Mouse (Mus musculus): Measurements from ENCODE around the gene 4930503B20Rik.

4930503B20Rik gene

DNA sequence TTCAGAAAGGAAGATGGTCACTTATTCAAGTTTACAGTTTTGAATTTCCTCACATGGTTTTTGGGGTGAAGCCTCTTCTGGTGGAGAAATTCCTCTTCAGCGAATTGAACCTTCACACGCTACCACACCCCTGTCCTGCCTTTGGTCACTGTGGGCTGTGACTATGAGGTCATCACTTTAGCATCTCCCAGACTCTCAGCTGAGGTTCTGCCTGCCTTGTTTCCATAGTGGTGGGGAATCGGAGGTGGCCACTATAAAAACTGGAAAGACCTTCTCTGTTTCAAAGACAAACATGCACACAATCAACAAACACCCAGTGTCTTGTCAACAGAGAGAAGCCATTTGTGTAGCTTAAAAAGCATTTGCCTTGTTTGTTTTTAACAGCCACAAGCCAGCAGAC lies at the start of gene 4930503B20Rik:
Gene 4930503B20Rik, minus strand, starts transcription at position 101 of the 400 bp plus-strand sequence.
- no peak for DNase-seq

DNA sequence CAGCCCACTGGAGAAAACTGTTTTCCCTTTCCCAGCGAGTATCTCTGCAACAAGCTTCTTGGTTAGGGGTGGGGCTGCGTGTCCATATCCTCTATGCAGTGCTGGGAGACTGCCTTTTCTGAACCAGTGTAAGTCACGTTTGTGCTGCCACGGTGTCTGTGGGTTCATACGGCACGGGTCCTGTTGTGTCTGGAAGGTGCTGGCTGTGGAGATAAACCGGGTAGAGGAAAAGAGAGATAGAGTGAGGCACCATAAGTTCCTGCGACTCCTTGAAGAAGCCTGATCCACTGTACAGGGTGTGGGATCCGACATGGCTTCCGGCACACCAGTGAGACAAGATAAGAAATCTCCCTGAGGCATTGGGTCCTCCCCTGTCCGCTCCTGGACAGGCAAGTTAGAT lies 48.9 kb upstream of the 4930503B20Rik start:
- no peak for DNase-seq

DNA sequence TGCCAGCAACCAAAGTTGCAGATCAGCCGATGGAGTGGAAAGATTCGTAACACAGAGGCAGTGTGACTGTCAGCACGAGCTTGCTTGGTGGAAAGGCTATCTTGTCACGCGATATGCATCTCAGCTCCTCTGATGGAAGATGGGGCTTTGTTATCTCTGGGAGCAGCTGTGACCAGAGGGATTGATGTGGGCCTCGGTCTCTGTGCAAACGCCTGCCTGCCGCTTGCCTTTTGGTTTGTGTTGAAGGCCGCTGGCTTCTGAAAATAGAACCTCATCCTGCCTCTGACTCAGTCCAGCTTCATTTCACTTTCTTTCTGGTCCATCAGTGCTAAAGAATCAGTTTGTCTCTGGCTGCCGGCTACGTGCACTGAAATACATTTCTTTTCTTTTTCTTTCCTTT lies 47.9 kb upstream of the 4930503B20Rik start:
- no peak for DNase-seq

DNA sequence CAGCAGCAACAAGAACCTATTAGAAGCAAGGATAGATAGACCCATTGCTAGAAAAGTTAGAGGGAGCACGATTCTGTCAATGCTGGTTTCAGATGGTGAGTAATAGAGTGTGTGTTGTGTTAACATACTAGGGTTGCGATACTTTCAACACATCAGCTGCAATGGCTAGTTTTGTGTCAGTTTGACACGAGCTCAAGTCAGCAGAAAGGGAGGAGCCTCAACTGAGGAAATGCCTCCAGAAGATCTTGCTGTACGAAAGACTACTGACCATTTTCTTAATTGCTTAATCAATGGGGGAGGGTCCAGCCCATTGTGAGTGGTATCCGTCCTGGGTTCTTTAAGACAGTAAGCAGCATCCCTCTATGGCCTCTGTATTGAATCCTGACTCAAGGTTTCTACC lies 41.4 kb upstream of the 4930503B20Rik start:
- DNase-seq, result no peak

DNA sequence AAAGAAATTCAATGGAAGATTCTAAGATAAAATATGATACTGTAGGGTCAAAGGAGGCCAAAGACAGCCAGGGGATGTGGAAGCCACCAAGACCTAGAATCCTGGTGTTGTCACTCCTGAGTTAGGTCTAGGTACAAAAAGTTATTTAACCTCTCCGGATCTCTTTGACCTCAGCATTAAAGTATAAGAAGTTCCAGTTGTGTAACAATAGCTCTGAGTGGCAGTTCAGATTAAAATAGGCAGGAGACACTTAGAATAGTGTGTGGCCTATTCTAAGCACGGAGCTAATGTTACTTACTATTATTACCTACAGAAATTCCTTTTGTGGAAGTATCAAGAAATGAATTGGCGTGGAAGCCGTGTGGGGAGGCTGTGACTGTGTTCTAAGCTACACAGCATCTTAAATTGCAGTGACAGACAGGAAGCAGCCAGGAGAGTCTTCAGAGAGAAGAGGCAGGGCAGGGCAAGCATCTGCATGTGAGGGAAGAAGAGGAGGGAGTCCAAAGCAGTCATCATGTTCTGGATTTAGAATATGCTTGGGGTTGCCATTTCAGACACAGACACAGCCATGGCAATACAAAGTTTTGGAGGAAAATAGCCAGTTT lies 36.1 kb upstream of the 4930503B20Rik start:
- DNase-seq, result no peak

DNA sequence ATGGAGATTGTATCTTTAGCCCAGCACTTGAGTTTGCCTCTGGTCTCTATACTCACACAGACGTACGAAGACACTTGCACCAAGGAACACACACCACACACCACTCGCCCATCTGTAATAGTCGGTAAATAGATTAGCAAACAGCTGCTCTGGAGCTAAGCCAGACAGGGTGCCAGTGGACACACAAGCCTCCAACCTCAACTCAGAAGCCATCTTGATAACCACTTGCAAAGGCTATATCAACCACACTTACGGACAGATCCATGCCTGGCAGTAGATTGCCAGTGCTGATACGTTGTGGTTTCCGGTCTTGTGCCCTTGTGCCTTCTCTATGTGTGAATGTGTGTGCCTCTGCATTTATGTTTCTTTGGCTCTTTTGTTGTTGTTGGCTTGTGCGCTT lies 35.3 kb upstream of the 4930503B20Rik start:
- DNase-seq, result no peak

DNA sequence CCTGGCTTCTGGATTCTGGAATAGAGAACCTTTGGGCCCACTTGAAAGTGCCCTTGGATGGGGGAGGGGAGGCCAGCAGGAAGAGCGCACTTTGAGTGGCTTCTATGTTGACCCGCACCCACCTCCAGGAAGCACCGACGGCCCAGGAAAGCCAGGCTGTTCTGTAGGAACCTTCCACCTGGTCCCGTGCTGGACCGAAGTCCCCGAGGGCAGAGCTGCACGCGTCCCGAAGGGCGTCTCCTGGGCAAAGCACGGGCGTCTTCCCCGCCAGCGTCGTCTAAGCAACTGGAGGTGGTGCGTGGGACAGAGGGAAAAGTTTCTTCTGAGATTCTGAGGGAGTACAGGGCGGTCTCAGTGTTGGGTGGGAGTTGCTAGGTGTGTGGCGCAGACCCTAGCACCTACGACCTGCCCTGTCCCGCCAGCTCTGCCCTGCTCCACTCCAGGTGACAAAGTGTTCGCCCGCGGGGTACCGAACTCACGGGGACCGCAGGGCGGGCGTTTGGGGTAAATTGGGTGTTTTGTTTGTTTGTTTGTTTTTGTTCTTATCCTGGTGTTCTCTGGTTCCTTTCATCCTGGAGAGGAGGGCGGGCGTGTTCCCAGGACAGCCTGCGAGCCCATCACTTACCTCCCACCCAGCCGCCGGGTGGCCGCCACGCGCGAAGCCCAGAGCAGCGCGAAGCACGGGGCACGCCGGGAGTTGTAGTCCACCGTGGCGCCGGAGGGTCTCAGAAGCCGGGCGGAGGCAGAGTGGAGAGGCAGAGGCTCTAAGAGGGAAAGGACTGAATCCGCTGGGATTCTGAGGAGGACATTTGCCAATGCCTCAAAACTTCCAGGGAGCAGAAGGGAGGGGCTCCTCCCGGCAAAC lies 33.9 kb upstream of the 4930503B20Rik start, which contains the start of gene Samd13:
Gene Samd13, minus strand, starts transcription at position 782 of the 865 bp plus-strand sequence.
- DNase-seq, result peak; percentile 29

DNA sequence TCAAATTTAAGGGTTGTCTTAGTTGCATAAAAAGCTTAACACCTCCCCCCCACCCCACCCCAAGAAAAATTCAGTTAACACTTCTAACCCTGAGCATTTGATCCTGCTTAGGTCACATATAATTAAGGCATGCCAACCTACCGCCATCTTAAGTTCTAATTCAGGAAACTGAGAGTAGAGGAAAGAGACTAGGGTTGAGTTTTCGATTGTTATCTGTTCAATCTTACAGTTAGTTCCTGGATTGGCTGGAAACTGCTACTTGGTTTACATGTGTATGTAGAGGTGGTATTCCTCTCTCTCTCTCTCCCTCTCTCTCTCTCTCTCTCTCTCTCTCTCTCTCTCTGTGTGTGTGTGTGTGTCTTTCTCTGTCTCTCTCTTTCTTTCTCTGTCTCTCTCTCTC lies 32.0 kb upstream of the 4930503B20Rik start:
- no peak for DNase-seq

DNA sequence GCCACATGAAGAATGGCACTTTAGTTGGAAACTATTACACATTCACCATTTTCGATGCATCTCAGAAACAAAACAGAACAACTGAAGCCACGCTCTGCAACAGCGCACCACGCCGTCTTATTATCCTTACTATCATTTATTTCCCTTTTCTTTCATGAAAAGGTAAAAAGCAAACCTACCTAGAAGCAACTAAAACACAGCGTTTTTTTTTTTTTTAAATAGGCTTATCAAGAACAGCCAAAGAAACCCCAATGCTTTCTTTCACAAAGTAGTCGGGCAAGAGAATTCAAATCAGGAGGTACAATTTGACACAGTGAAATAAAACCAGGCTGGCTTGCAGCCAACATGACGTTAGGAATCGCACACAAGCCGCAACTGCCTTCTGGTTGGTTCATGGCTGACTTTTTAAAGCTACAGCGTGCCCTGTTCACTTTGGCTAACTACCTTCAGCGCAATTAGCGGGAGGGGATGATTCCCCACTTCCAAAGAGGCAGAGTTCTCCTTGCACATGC lies 31.1 kb upstream of the 4930503B20Rik start:
- DNase-seq, result peak; percentile 52

DNA sequence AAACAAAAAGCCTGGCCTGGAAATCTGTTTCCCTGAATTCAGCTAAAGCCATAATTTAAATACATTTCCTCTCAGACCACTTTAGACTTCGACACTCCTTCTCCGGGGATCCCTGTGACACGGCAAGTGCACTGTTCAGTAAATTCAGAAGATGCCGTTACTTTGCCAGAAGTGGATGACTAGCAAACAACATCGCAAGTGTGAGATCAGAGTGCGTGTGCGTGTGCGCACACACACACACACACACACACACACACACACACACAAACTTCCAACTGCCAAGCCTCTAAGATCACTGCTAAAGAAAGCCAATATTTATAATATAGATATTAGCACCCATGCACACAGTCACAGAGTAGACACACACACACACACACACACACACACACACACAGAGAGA lies 30.6 kb upstream of the 4930503B20Rik start:
- no peak for DNase-seq

DNA sequence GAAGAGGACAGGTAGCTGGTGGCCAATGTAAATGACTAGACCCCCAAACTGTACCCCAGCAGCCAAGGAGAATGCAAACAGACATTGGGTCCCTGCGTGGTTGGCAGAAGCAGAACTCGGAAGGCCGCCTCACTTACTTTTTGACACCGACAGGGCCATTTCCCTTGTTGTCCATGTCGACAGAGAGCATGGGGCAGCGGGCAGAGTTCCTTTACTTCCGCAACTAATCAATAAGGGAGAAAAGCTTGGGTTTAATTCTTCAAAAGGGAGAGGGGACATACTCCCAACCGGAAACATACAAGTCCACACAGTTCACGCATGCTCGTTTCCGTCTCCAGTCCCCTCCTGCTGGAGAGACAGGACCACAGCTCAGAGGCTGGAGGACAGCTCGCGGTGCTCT lies 29.5 kb upstream of the 4930503B20Rik start:
- DNase-seq, result no peak

DNA sequence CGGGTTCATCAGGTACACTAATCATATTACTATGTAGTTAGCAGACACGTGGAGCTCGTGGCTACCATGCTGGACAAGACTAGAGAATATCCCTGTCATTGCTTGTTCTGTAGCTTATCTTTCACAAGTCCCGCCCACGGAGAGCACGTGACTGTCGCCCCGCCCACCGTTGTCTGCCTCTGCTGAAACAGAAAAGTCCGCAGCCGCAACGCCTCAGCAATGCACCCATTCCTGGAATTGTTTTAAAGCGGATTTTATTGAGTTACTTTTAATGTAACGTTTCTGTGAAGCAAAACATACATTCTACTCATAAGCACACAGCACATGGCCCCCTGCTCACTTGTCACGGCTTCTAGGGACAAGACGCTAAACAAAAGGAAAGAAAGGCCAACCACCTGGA lies 28.5 kb upstream of the 4930503B20Rik start:
- DNase-seq, result no peak

DNA sequence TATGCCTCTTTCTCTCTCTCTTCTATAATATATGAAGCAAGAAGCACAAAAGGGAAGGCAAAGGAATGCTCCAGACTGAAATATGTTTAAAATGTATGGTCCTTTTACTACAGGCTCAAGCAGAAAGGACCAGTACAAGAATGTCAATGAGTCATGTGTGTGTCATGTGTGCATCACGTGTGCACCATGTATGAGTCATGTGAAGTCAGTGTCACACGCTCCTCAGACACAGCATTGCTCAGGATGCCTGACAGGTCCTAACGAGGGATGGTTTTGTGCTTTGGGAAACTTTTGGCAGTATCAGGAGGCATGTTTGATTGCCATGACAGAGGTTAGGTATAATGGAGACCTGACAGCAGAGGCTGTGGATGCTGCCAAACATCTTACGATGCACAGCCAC lies 25.1 kb upstream of the 4930503B20Rik start:
- no peak for DNase-seq

DNA sequence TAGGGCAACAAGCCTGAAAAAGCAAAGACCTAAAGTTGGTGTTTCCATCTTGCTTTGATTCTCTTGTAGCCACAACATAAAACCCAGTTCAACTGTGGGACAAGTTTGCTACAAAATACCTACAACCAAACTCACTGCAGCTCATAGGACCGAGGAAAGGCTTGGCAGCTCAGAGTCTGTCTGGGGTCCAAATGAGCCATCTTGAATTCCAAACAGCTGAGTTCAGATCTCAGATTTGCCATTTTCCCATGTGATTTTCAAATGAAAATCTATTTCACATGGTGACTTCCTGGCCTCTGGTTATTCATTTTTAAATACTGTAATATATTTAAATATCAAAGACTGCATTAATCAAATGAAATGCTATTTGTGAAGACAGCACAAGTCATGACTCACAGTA lies 24.0 kb upstream of the 4930503B20Rik start:
- DNase-seq, result no peak

DNA sequence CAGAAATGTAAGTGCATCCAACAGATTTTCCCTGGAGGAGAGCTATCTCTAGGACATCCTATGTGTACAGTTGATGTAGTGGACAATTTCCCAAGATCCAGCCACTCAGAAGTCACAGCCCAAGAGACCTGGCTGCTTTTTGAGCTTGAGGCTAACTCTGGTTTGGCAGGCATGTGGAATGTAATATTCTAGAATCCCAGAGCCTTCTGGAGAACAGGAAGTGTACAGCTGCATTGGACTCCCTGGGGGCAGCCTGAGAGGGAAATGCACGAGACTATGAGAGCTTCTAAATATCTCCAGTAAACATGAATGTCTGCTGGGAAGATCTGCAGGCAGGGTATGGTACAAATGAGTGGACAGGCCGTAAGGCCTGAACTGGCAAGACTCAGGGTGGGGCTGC lies 20.0 kb upstream of the 4930503B20Rik start:
- DNase-seq, result no peak

DNA sequence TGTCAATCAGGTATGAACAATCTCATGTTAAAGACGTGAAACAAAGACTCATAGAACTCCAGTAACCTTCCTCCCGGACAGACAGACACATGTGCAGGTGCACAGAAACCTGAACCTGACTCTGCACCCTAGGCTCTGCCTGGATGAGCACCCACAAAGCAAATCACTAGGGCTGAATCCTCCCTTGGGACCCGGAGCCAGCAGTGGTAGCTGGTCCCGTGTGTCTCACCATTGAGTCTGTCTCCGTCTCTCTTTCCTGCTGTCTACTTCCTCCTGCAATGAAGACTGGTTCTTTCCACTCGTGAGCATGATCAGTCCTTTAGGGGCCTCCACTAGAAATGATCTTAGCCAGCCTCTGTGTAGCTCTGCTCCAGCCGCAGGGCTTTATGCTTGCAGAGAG lies 10.8 kb upstream of the 4930503B20Rik start:
- DNase-seq, result no peak

DNA sequence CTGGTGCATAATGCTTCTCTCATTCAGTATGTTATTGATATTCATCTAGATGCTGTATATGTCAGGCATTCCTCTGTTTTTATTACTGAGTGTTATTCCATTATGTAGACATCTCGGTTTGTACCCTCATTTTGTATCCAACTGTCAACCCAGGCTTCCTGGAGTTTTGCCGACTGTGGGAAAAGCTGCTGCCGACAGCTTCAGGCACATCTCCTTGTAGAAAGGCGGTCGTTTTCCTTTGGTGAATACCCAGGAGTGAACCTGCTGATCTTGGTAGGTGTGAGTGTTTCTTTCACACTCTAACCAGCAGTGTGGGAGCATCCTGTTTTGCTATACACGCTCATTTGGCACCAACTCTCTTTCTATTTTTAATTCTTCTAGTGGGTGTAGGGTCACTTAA lies 9.9 kb upstream of the 4930503B20Rik start:
- DNase-seq, result no peak

DNA sequence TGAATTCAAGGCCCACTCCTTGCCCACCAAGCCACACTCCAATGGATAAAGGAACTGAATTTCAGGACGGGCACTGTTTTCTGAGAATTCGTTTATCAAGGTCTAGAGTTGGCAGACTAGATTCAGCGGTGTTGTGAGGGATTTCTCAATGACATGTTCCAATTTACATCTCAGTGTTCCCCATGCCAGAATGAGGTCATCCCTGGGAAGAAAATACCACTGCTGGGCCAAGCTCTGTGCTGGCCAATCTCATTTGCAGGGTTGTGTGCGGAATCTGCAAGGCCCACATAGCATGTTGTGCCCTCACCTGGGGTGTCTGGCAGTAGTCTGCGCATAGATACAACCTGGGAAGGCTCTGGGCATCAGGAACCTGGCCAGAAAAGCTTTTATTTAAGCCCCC lies 8.2 kb upstream of the 4930503B20Rik start:
- no peak for DNase-seq

DNA sequence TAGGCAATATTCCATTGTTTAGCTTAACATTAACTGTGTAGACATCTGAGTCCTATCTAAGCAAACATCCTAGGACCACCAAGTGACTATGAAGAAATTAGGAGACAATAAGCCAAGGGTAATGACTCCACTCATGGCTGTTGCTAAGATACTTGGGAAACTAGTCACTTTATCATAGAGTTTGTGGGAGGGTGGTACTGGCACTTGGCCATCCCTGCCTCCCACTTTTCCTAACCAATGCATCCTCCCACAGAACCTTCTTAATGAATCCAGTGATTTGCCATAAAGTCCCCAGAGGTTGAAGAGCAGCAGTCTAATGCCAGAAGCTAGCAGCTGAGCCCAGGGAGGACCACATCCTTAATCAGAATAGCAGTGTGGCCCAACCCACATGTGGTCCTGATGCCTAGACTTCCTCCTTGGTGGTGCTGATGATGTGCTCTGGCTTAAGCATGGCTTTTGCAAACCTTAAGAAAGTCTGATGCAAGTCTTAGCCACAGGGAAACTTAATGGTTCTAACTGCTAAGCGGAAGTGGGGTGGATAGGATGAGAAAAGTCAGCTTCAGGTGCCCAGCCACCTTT lies 7.0 kb upstream of the 4930503B20Rik start:
- DNase-seq, result peak; percentile 35

DNA sequence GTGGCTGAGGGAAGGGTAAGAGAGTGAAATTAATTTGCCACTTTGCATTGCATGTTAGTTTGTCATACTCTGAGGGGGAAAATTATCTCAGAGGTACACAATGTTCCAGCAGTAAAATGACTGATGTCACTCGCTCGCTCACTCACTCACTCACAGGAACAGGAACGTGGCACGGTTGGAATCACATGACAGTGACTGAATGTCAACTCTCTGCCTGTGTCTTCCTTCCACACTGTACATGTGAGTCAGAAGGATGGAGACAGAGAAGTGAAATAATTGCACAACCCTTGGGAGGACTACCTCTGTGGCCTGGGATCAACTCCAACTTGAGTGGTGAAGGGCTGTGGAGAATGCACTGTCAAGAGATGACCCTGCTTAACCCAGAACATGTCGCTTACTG lies 6.3 kb upstream of the 4930503B20Rik start:
- DNase-seq, result peak; percentile 37

DNA sequence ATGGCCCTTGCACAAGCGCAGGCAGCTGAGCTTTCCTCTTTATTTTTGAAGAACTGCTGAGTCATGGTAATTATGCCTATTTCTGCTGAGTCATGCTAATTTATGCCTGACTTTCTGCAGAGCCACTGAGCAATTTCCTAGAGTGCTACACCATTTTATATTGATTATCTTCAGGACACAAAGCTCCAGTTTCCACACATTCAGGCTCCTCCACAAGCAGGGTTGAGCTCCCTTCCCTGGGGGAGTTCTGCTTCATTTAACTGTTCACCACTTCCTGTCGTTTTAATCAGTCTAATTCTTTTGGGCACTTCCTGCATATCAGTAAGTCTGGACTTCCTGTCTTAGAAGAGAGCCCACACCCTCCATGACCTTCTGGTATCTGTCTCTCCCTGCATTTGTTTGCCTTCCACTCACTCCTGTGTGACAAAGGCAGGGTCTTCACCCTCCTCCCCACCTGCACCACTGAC lies 4.0 kb upstream of the 4930503B20Rik start:
- no peak for DNase-seq

DNA sequence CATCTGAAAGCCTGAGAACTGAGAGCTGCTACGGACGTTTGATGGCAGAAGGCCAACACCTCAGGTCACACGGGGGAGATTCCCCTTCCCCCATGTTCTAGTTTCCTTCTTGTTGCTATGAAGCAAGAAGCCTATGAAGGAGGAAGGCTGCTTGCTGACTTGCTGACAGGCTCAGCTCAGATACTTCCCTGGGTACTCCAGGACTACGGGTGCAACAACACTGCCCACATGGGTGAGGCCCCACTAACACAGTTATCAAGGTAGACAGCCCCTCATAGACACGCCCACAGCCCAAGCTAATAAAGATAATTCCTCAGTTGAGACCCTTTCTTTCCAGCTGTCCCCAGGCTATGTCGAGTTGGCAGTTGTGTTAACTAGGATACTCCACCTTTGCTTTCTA lies 2.6 kb upstream of the 4930503B20Rik start:
- no peak for DNase-seq

DNA sequence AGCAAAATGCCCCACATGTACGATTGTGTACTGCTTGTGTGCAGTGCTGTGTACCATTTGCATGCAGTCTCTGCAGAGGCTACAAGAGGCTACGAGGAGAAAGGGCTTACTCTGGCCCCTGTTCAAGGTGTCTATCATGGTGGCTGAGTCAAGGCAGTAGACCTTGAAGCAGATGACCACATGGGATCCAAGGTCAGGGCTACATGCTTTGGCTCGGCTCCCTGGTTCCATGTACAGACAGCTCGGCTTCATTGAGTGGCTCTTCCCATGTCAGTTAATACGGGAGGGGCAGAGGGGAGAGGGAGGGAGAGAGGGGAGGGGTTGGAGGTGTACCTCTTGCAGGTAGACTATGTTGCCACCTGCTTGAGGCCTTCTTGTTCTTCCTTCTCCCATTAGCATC lies 1.3 kb upstream of the 4930503B20Rik start:
- DNase-seq, result no peak

DNA sequence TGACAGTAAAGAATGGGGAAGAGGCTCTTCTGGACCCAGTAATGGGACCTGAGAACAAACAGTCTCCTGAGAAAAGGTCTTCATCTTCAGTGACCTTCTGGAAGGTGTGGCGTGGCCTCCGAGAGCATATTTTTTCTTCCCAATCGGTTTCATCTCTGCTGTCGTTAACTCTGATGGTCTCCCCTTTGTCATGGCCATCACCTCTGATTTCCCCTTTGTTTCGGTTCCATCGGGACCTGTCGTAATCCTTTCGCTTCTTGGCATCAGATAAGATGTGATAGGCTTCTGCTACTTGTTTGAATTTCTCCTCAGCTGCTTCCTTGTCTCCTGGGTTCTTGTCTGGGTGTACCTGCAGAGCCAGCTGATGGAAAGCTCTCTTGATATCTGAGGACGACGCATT lies 401 bp downstream of the 4930503B20Rik start:
- no peak for DNase-seq

Data from layer of hippocampus, adult 9-11 months (tissue).